15 mouse cellular contexts compared by ENCODE assay signal in genomic region chr8:116067182-116067977, GRCm38 (mm10).
"Had no signal": no experiment of that assay in that cellular context is flagged by ENCODE, and none has a peak within 500 bp of the region (broad histone marks: within the 10 kb centered on the region; RNA-seq: fewer than 3 reads in every experiment).

No protein-coding gene starts in this region.

- H3K27me3 ChIP-seq: megakaryocyte, embryonic 14.5 days; midbrain, embryonic 13.5 days; midbrain, embryonic 15.5 days; neural tube, embryonic 12.5 days had no signal

- H3K4me1 ChIP-seq: megakaryocyte, embryonic 14.5 days; midbrain, embryonic 13.5 days; midbrain, embryonic 15.5 days; neural tube, embryonic 12.5 days had no signal

- H3K9ac ChIP-seq: lung, embryonic 14.5 days; midbrain, embryonic 13.5 days; midbrain, embryonic 15.5 days; neural tube, embryonic 12.5 days had no signal

- ATAC-seq: midbrain, embryonic 13.5 days; midbrain, embryonic 15.5 days had no signal

- DNase-seq: lung, adult 18-20 months; lung, embryonic 14.5 days; lung, postnatal 10 days; lung, postnatal 36 days; right cerebral cortex, postnatal 14 days; spleen, adult 18-20 months; thymus, adult 18-20 months; thymus, postnatal 14 days; thymus, postnatal 36 days had no signal

- H3K4me2 ChIP-seq: lung, embryonic 14.5 days; midbrain, embryonic 11.5 days; midbrain, embryonic 13.5 days; midbrain, embryonic 15.5 days; neural tube, embryonic 12.5 days had no signal

- H3K36me3 ChIP-seq: midbrain, embryonic 13.5 days; midbrain, embryonic 15.5 days; neural tube, embryonic 12.5 days had no signal

- H3K4me3 ChIP-seq: megakaryocyte, embryonic 14.5 days; midbrain, embryonic 13.5 days; midbrain, embryonic 15.5 days; neural tube, embryonic 12.5 days had no signal

- H3K27ac ChIP-seq: macrophage; midbrain, embryonic 13.5 days; midbrain, embryonic 15.5 days; neural tube, embryonic 12.5 days had no signal

- H3K9me3 ChIP-seq: midbrain, embryonic 13.5 days; midbrain, embryonic 15.5 days; neural tube, embryonic 12.5 days had no signal
